Mouse (Mus musculus) spleen, adult 2 months (tissue): ENCODE results near the gene Col27a1.

Experiments
- CTCF ChIP-seq: fragments of 200-500 bp; IDR thresholded peaks from 2 replicates; pipeline ENCODE4 v1.5.1; 2011; ENCODE audit warnings: mild to moderate bottlenecking, inconsistent platforms; ENCODE audit not compliant: insufficient read depth, insufficient read length, insufficient replicate concordance; ENCODE audit errors: extremely low read depth
- POLR2A ChIP-seq: fragments of 200-500 bp; IDR thresholded peaks from 2 replicates; pipeline ENCODE4 v1.6.1; 2011; ENCODE audit warnings: low read depth, low read length, inconsistent platforms

- no peak for TF ChIP-seq CTCF
- TF ChIP-seq POLR2A, result no peak
These were observed 102.4 kb downstream of the Col27a1 start for GRCm38 (mm10) chr4:63316076-63316746.
